Mouse (Mus musculus) CH12.LX (cell line): Measurements from ENCODE around the gene Oosp2. TPM values are rescaled to one million over a fixed set of nuclear protein-coding genes. Genes with fewer than 3 reads are reported as not detected.
A peak's percentile ranks its signal among the peaks of the same experiment; 100 is the strongest.

ENCODE experiments used
- DNase-seq: peaks from one replicate; pipeline ENCODE4 v3.0.0-alpha.2; 2013; ENCODE audit errors: extremely low read depth
- H3K27ac ChIP-seq: 2 replicates; pipeline ENCODE4 v1.5.1; 2012; ENCODE audit warnings: low read depth, mild to moderate bottlenecking, control low read depth, moderate library complexity; ENCODE audit not compliant: insufficient read depth
- H3K27me3 ChIP-seq: replicated peaks from 2 replicates; pipeline ENCODE3; 2012; ENCODE audit warnings: inconsistent platforms
- H3K36me3 ChIP-seq, 2 experiments: replicated peaks in 1 of 2; 2 replicates each; pipeline versions ENCODE3 to v1.6.1; 2012; ENCODE audit warnings: inconsistent platforms in 1 of 2, low read length in 1 of 2, mild to moderate bottlenecking in 1 of 2, mixed read lengths in 1 of 2, moderate library complexity in 1 of 2; ENCODE audit not compliant: control insufficient read depth in 1 of 2, insufficient read depth in 1 of 2
- H3K4me1 ChIP-seq, 2 experiments: 2 replicates each; pipeline ENCODE4 v1.6.1; 2012; ENCODE audit warnings: inconsistent platforms in 1 of 2, moderate library complexity in 1 of 2; ENCODE audit not compliant: insufficient read depth in 2 of 2, control insufficient read depth in 1 of 2
- H3K4me2 ChIP-seq: 2 replicates; pipeline ENCODE4 v1.6.1; 2012; ENCODE audit warnings: low read depth, mild to moderate bottlenecking, control low read depth; ENCODE audit not compliant: poor library complexity, insufficient read depth, severe bottlenecking
- H3K4me3 ChIP-seq, 3 experiments: fragments of 150-350 bp in 1 of 3; sonication (generic) in 1 of 3; replicated peaks in 1 of 3; 2 replicates each; pipeline versions ENCODE3 to v1.5.1; 2011 to 2012; ENCODE audit warnings: low read depth in 2 of 3, low read length in 2 of 3, mild to moderate bottlenecking in 2 of 3, moderate library complexity in 2 of 3, control low read depth in 1 of 3, improper control_type of control experiment in 1 of 3, inconsistent platforms in 1 of 3, mixed read lengths in 1 of 3; ENCODE audit not compliant: poor library complexity in 1 of 3
- H3K79me2 ChIP-seq: replicated peaks from 2 replicates; pipeline ENCODE4 v1.6.1; 2012; ENCODE audit warnings: mild to moderate bottlenecking, moderate library complexity; ENCODE audit not compliant: control insufficient read depth, poor library complexity, insufficient read depth, severe bottlenecking; ENCODE audit errors: extremely low read depth
- H3K9ac ChIP-seq: 2 replicates; pipeline ENCODE4 v1.6.1; 2012; ENCODE audit warnings: low read depth, mild to moderate bottlenecking, control low read depth, moderate library complexity; ENCODE audit not compliant: insufficient read depth
- H3K9me3 ChIP-seq: replicated peaks from 2 replicates; pipeline ENCODE3; 2012; ENCODE audit warnings: low read length, inconsistent platforms, mixed read lengths
- BHLHE40 ChIP-seq: IDR thresholded peaks from 2 replicates; pipeline ENCODE4 v1.6.1; 2011; ENCODE audit warnings: mild to moderate bottlenecking, low read depth, low read length, improper control_type of control experiment
- CHD1 ChIP-seq: IDR thresholded peaks from 2 replicates; pipeline ENCODE4 v1.6.1; 2012; ENCODE audit warnings: low read depth, low read length, improper control_type of control experiment, inconsistent platforms
- CHD2 ChIP-seq: IDR thresholded peaks from 2 replicates; pipeline ENCODE4 v1.6.1; 2011; ENCODE audit warnings: low read length, improper control_type of control experiment
- CTCF ChIP-seq, 2 experiments: IDR thresholded peaks in 1 of 2; conservative IDR thresholded peaks in 1 of 2; 2 replicates each; pipeline ENCODE4 v1.5.1; 2011 to 2012; ENCODE audit warnings: low read depth in 2 of 2, low read length in 2 of 2, improper control_type of control experiment in 1 of 2, inconsistent platforms in 1 of 2, mild to moderate bottlenecking in 1 of 2, moderate library complexity in 1 of 2
- E2F4 ChIP-seq: IDR thresholded peaks from 2 replicates; pipeline ENCODE4 v1.6.1; 2011; ENCODE audit warnings: low read depth, low read length, improper control_type of control experiment; ENCODE audit not compliant: insufficient replicate concordance
- ELF1 ChIP-seq: IDR thresholded peaks from 2 replicates; pipeline ENCODE4 v1.6.1; 2014; ENCODE audit warnings: low read depth, mild to moderate bottlenecking, inconsistent platforms, low read length, improper control_type of control experiment
- EP300 ChIP-seq: IDR thresholded peaks from 2 replicates; pipeline ENCODE4 v1.6.1; 2011; ENCODE audit warnings: low read length, improper control_type of control experiment
- HCFC1 ChIP-seq: IDR thresholded peaks from 2 replicates; pipeline ENCODE4 v1.6.1; 2012; ENCODE audit warnings: low read depth, mild to moderate bottlenecking, inconsistent platforms, low read length, improper control_type of control experiment
- JUN ChIP-seq: IDR thresholded peaks from 2 replicates; pipeline ENCODE4 v1.6.1; 2011; ENCODE audit warnings: low read depth, mild to moderate bottlenecking, low read length, improper control_type of control experiment, moderate library complexity; ENCODE audit not compliant: insufficient read depth
- MAZ ChIP-seq: IDR thresholded peaks from 2 replicates; pipeline ENCODE4 v1.6.1; 2012; ENCODE audit warnings: low read depth, mild to moderate bottlenecking, inconsistent platforms, low read length, improper control_type of control experiment, moderate library complexity
- MEF2A ChIP-seq: IDR thresholded peaks from 2 replicates; pipeline ENCODE4 v1.6.1; 2014; ENCODE audit warnings: low read depth, mild to moderate bottlenecking, inconsistent platforms, low read length, improper control_type of control experiment, borderline replicate concordance
- NELFE ChIP-seq: IDR thresholded peaks from 2 replicates; pipeline ENCODE4 v1.6.1; 2011; ENCODE audit warnings: low read depth, low read length, improper control_type of control experiment
- NRF1 ChIP-seq: IDR thresholded peaks from 2 replicates; pipeline ENCODE4 v1.6.1; 2014; ENCODE audit warnings: low read depth, mild to moderate bottlenecking, inconsistent platforms, low read length, improper control_type of control experiment, moderate library complexity
- PAX5 ChIP-seq: IDR thresholded peaks from 2 replicates; pipeline ENCODE4 v1.6.1; 2012; ENCODE audit warnings: low read length, inconsistent platforms, mixed read lengths
- POLR2AphosphoS2 ChIP-seq: IDR thresholded peaks from 2 replicates; pipeline ENCODE4 v1.6.1; 2011; ENCODE audit warnings: low read depth, low read length, improper control_type of control experiment
- RAD21 ChIP-seq: IDR thresholded peaks from 2 replicates; pipeline ENCODE4 v1.6.1; 2011; ENCODE audit warnings: low read depth, mild to moderate bottlenecking, low read length, improper control_type of control experiment, moderate library complexity
- RCOR1 ChIP-seq: conservative IDR thresholded peaks from 2 replicates; pipeline ENCODE4 v1.6.1; 2012; ENCODE audit warnings: low read depth, mild to moderate bottlenecking, inconsistent platforms, low read length, improper control_type of control experiment
- TBP ChIP-seq: conservative IDR thresholded peaks from 2 replicates; pipeline ENCODE4 v1.6.1; 2011; ENCODE audit warnings: low read depth, low read length, improper control_type of control experiment
- TCF12 ChIP-seq: IDR thresholded peaks from 2 replicates; pipeline ENCODE4 v1.6.1; 2014; ENCODE audit warnings: low read depth, mild to moderate bottlenecking, inconsistent platforms, low read length, improper control_type of control experiment
- UBTF ChIP-seq: IDR thresholded peaks from 2 replicates; pipeline ENCODE4 v1.6.1; 2012; ENCODE audit warnings: low read depth, mild to moderate bottlenecking, inconsistent platforms, low read length, improper control_type of control experiment, moderate library complexity
- USF1 ChIP-seq: IDR thresholded peaks from 2 replicates; pipeline ENCODE4 v1.6.1; 2014; ENCODE audit warnings: low read depth, mild to moderate bottlenecking, inconsistent platforms, low read length, improper control_type of control experiment
- USF2 ChIP-seq: conservative IDR thresholded peaks from 2 replicates; pipeline ENCODE4 v1.6.1; 2011; ENCODE audit warnings: low read depth, low read length, improper control_type of control experiment
- ZMIZ1 ChIP-seq: IDR thresholded peaks from 2 replicates; pipeline ENCODE4 v1.6.1; 2012; ENCODE audit warnings: low read depth, mild to moderate bottlenecking, inconsistent platforms, low read length, improper control_type of control experiment
- ZNF384 ChIP-seq: IDR thresholded peaks from 2 replicates; pipeline ENCODE4 v1.6.1; 2012; ENCODE audit warnings: low read depth, low read length, improper control_type of control experiment, inconsistent platforms
- dilution Hi-C: fragments of 300-500 bp; cut with MboI; formaldehyde crosslinking; loops from 2 replicates; pipeline ENCODE4 v1.14.3; 2020; ENCODE audit warnings: low sequenced_read_pairs; ENCODE audit not compliant: extremely low pct_unique_long_range_greater_than_20kb, extremely low pct_ligation_motif_present
- in situ Hi-C: fragments of 300-500 bp; cut with MboI; formaldehyde crosslinking; loops from 3 replicates; pipeline ENCODE4 v1.14.3; 2019; ENCODE audit warnings: low sequenced_read_pairs, low pct_ligation_motif_present, low pct_unique_long_range_greater_than_20kb, mixed read lengths
- polyA plus RNA-seq: library from polyadenylated mRNA; unstranded; fragments of >175 nt; gene quantifications from 2 replicates; pipeline ENCODE4 v1.2.1, GENCODE M21; 2012; ENCODE audit warnings: low read depth; ENCODE audit not compliant: insufficient read length
- total RNA-seq, 2 experiments: library from RNA; depleted of rRNA; stranded (reverse); fragments of 300-350 nt in 1 of 2; fragments of >200 nt in 1 of 2; gene quantifications; 2 replicates each; pipeline ENCODE4 v1.2.3; 2012 to 2014

Oosp2 gene
- 2.6 and 2.7 TPM in 2 replicates for total RNA-seq (2012; rRNA removed)
- 8.1 and 14.1 TPM in 2 replicates for total RNA-seq (2014; rRNA removed)
- 5.1 and 5.2 TPM in 2 replicates for polyA plus RNA-seq

DNA sequence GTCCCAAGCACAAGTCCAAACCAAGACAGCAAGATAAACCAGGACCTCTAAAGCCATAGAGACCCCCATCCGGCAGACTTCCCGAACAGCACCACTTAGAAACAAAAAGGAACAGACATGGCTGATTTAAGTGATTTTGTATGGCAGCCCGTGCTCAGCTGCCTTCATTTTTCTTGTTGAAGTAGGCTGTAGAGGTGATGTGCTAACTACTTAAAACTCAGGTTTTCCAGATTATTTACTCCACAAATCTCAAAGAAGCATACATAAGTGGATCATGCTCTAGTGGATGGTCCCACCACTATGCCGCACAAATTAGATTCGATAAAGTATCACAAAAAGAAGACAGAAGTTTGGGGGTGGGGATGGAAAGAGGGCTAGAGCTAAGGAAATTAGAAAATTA lies at the start of gene Oosp2:
Oosp2 (minus strand) TSS at position 101 of the 400 bp plus-strand sequence.
- no peaks in the 10 kb centered on the region for H3K9me3 ChIP-seq
- H3K27ac ChIP-seq: no peak within 1 kb of the TSS
- dilution Hi-C loops: no loop called here
- no peak within 1 kb of the TSS for H3K9ac ChIP-seq
- in situ Hi-C loops: no loop called here
- peaks cover 0 to 6% of the 10 kb centered on the region in 2 experiments for H3K36me3 ChIP-seq
- TF ChIP-seq CHD2 (no peak), CTCF (conservative IDR thresholded peaks at IDR 0.05 in 1 of 2, IDR thresholded peaks at IDR 0.05 in 1 of 2; ENCODE audit: low read depth in 2 of 2, low read length in 2 of 2) (no peak), MEF2A (no peak), POLR2AphosphoS2 (no peak), USF1 (no peak), TBP (no peak), NELFE (no peak), NRF1 (no peak), RAD21 (no peak), BHLHE40 (no peak), PAX5 (no peak), RCOR1 (no peak), E2F4 (no peak), USF2 (no peak), HCFC1 (no peak), ZNF384 (no peak), CHD1 (no peak), UBTF (no peak)
- no peaks in the 10 kb centered on the region for H3K4me1 ChIP-seq
- no peaks in the 10 kb centered on the region for H3K27me3 ChIP-seq
- H3K4me2 ChIP-seq: no peak within 1 kb of the TSS
- no peak for DNase-seq
- no peaks in the 10 kb centered on the region for H3K79me2 ChIP-seq
- H3K4me3 ChIP-seq: no peak within 1 kb of the TSS

- H3K9ac ChIP-seq: no peak overlapping the region
- no peaks in the 10 kb centered on the region for H3K27me3 ChIP-seq
- TF ChIP-seq ELF1 (no peak), JUN (no peak), TBP (0 out of 2 replicates have a peak, but pooled peaks have one; percentile 15), MAZ (no peak), EP300 (peak; percentile 48; the same call in 1 of the 2 replicates), TCF12 (no peak), ZMIZ1 (no peak), CHD1 (no peak), PAX5 (no peak)
- TF ChIP-seq, all 38 proteins: peak for 2
- peak overlapping the region; percentile 51 for H3K4me2 ChIP-seq
- DNase-seq: peak; percentile 24
- no peaks in the 10 kb centered on the region for H3K36me3 ChIP-seq
- peaks cover 3 to 19% of the 10 kb centered on the region in 2 experiments; a peak in 3 of 4 replicates for H3K4me1 ChIP-seq
- in situ Hi-C loops: loop anchor here (10.0 kb wide), 1 partner anchor 84 kb away; no protein-coding TSS in a partner anchor
- dilution Hi-C loops: no loop called here
- no peaks in the 10 kb centered on the region for H3K9me3 ChIP-seq
- H3K27ac ChIP-seq: no peak overlapping the region
- H3K4me3 ChIP-seq: no peak overlapping the region
- H3K79me2 ChIP-seq: no peaks in the 10 kb centered on the region
Observed at GRCm38 (mm10) chr19:11698342-11698741, 38.0 kb upstream of the Oosp2 start.
